Mouse (Mus musculus) ovary, adult 18-20 months (tissue): ENCODE measurements around the gene Isg15.

ENCODE experiments used
- DNase-seq: peaks from one replicate; pipeline ENCODE4 v3.0.0; 2022; ENCODE audit warnings: low spot score, mixed read lengths

Gene Isg15

GRCm38 (mm10) chr4:156200623-156201475 is at the start of gene Isg15:
Gene Isg15 (minus strand): TSS chr4:156200818.
- no peak for DNase-seq

GRCm38 (mm10) chr4:156249567-156249966 is 48.9 kb upstream of the Isg15 start:
- no peak for DNase-seq

GRCm38 (mm10) chr4:156236651-156237447 is 36.2 kb upstream of the Isg15 start:
- no peak for DNase-seq

DNA sequence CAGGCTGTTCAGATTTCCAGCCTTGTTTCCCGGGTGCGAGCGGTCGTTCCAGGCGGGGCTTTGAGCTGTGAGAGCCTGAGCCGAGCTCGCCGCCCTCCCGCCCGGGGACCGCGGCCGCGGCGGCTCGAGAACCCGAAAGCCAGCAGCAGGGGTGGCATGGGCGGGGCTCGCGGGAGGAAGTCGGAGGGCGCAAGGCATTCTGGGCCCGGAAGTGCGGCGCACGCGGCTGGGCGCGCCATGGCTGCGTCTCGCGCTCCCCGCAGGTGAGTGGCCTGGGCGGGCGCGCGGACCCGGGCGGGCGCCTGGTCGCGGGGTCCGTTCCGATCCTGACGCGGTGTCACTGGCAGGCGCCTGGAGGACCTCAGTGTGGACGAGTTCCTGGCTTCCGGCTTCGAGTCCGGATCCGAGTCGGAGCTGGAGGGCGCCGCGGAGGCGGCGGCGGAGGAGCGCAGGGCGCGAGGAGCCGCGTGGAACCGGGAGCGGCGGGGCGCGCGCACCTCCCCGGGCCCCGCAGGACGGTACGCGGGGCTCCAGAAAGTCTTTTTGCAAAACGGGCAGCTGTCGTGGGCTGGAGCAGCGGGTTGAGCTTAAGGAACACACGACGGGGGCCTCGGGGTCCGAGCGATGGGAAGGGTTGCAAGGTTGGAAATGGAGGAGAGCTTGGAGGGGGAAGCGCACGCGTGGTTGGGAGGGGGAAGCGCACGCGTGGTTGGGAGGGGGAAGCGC is 35.4 kb upstream of the Isg15 start, which contains the start of gene Noc2l:
Gene Noc2l (plus strand): TSS at position 203 of the 726 bp plus-strand sequence.
- DNase-seq: peak; percentile 81

DNA sequence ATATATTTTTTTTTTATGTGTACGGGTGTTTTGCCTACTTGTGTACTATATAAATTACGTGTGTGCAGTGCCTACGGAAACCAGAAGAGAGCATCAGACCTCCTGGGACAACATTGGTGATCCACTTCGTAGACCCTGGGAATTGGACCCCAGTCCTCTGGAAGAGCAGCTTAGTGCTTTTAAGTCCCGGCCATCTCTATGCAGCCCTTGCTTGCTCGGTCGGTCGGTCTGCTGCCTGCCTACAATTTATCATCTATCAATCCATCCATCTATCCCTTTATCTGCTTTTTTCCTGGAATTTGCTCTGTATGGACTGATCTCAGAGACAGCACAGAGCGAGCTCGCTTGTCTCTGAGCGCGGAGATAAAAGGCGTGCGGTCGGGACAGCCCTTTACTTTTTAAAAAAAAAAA is 34.7 kb upstream of the Isg15 start:
- DNase-seq: no peak

- DNase-seq: peak; percentile 54
These were observed 34.1 kb upstream of the Isg15 start, which contains the start of gene Plekhn1 for GRCm38 (mm10) chr4:156234701-156235213. Gene Plekhn1 (minus strand): TSS chr4:156234857.

DNA sequence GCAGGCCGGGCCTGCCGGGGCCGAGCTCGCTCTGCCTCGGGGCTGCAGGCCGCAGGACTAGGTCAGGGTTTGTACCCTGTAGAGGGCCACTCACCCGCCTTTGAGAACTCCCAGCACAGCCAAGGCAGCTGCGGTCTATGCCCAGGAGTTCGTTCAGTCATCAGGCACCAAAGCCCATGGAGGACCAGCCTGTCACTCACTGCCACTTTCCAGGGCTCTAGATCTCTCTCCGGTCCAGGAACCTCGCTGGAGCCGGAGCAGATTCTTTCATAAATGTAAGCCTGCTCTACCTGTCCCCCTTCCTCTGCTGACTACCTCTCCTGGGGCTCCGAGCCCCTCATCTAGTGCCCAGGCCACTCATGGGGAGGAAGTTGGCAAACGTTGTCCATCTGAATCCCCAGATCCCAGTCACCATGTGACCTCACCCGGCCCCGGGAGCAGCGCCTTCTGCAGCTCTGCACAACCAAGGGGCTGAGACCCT is 33.4 kb upstream of the Isg15 start:
- no peak for DNase-seq

- DNase-seq: no peak
These were observed 27.9 kb upstream of the Isg15 start for GRCm38 (mm10) chr4:156228393-156229024.

GRCm38 (mm10) chr4:156227752-156228392 is 27.3 kb upstream of the Isg15 start:
- DNase-seq: no peak

DNA sequence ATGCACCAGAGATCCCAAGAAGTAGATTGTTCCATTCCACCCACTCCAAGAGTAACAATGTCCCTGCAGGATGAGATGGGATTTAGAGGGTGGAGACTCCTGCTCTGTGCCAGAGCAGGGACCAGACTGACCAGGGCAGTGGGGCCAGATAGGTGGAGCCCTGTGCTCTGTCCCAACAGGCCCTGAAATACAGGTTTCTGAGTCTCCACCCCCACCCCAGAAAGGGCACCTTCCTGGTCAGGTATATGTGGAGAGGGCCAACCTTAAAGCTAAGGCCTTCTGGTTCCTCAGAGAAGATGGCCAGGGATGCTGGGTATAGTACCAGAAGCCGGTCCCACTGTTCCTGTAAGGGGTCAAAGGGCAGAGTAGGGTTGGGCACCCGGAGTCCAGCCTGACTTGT is 23.7 kb upstream of the Isg15 start:
- no peak for DNase-seq

DNA sequence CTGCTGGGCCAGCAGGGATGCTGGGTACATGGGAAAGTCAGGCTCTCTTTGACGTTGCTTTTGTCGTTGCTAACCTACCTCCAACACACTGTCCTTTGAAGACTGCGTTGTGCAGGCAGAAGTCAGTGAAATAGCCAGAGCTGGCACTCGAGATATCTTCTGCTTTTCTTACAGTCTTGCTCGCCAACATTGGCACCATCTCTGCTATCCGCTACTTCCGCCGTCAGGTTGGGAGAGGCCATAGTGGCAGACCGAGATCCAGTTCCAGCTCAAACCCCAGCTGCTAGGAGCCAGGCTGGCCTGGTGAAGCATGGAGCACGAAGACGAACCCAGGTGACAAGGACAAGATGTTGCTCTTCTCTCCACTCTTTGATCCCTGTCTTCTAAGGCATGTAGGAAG is 19.3 kb upstream of the Isg15 start:
- no peak for DNase-seq

- no peak for DNase-seq
These were observed 17.2 kb upstream of the Isg15 start for GRCm38 (mm10) chr4:156217838-156218237.

GRCm38 (mm10) chr4:156217022-156217669 is 16.5 kb upstream of the Isg15 start:
- no peak for DNase-seq

GRCm38 (mm10) chr4:156216196-156216595 is 15.6 kb upstream of the Isg15 start:
- DNase-seq: no peak

DNA sequence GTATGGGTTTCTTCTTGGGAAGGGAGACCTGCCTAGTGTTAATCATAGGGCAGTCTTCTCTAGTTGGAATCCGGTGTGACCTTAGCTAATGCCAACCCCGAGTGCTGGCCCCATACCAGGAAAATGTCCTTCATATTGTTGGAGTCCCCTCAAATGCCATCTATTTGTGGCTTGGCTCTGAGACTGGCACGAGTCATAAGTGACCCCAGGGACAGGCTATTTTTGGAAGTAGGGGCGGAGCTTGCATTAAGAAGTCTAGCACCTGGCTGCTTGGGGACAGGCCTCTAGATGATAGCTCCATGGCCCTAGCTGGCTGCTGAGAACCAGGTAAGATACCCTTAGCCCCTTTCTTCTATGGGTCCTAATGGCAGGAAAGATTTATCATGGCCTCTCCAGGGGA is 15.0 kb upstream of the Isg15 start, which contains the start of gene Perm1:
Gene Perm1 (plus strand): TSS at position 220 of the 400 bp plus-strand sequence.
- no peak for DNase-seq

DNA sequence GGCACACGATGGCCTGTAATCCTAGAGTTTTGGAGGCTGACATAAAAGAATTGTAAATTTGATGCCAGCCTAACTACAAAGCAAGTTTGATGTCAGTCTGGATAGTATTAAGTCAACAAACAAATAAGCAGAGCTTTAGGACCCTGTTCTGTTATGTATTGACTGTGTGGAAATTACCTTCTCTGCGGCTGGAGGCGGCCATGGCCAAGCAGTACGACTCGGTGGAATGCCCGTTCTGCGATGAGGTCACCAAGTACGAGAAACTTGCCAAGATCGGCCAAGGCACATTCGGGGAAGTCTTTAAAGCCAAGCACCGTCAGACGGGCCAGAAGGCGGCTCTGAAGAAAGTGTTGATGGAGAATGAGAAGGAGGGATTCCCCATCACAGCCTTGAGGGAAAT is 12.5 kb upstream of the Isg15 start:
- DNase-seq: no peak

DNA sequence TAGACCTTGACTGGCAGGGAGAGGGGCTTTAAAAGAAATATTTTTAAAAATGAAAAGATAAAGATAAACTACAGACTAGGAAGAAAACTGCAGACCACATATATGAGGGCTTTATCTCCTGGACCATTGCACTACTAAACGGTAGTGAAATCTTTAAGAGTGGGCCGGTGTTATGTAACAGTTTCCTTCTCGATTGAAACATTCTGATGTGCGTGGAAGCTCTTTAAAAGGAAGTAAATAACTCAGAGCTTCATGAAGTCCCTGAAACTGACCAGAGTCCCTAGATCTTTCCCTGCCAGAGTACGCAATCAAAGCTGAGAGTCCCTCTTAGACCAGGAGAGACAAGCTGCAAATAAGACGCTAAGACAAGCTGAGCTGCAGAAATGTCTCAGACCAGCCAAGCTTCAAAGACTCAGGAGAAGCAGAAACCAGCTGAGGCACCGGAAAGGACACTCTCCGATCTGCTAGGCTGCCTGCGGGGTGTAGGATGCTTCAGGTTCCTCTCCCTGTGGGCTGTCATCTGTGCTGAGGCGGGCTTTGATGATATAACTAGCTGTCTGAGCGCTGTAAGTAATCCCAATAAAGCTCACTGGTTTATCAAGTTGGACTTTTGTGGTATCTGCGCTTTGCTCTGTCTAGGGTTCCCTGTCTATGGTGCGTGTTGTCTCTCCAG is 9.5 kb upstream of the Isg15 start:
- DNase-seq: no peak

- no peak for DNase-seq
These were observed 8.3 kb upstream of the Isg15 start for GRCm38 (mm10) chr4:156208872-156209271.

DNA sequence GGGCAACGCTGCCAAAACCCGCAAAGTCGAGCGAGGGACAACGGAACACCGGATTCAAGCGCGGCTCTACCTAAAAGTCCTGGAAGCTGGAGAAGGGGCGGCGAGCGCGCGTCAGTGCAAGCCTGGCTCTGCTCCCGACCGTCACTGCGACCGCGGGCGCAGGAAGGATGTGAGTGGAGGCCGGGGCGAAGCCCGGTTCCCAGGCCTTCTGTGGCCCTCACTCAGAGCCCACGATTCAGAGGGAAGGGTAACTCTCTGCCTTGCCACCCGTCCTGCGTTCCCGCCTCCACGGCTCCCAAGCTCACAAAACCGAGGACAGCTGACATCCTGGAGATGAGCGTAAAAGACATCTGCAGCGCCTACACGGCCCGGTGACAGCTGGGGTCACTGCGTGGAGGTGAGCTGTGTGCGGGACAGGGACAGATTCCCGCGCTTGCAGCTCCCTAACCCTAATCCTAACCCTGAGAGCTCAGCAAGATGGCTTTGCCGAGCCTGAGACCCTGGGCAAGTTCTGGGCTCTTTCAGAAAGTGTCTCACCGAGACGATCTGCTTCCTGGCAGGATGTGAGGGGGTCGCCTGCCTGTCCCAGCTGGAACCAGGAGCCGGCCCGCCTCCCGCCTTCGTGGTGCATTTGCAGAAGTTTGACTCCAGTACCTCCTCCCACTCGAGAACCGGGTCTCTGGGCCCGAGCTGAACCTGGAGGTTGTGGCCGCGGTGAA is 3.0 kb upstream of the Isg15 start:
- DNase-seq: no peak
